In genomic region chr1:126432285-126432684, GRCm38 (mm10) we compare ENCODE assay signal across 16 mouse cellular contexts.
DNase-seq lines count a peak whose midpoint lies in the region; TF ChIP-seq lines count a peak whose summit lies in the region.
"Had no signal": no experiment of that assay in that cellular context is flagged by ENCODE, and none has a peak within 500 bp of the region (broad histone marks: within the 10 kb centered on the region; RNA-seq: fewer than 3 reads in every experiment).

No protein-coding gene starts in this region.

- DNase-seq in layer of hippocampus, adult 2 months (ENCODE audit: low spot score in 2 of 2) = no peak
- DNase-seq in layer of hippocampus, postnatal 10 days (ENCODE audit: low spot score in 2 of 2) = no peak
- DNase-seq in 416B (ENCODE audit: low read depth) = peak; percentile 6
- DNase-seq in yolk sac, embryonic 10.5 days (ENCODE audit: low spot score) = no peak
- DNase-seq in gastrocnemius, postnatal 10 days = no peak
- no peak for DNase-seq in adrenal gland, postnatal 25 days
- DNase-seq: thymus, adult 18-20 months had no signal

- H3K27ac ChIP-seq in layer of hippocampus, adult 2 months = no peak overlapping the region
- no peak overlapping the region for H3K27ac ChIP-seq in cortical plate, adult 2 months (ENCODE audit: insufficient read depth, low read length)
- H3K27ac ChIP-seq: heart, embryonic 10.5 days; hindbrain, embryonic 10.5 days; limb, embryonic 15.5 days; liver, embryonic 15.5 days had no signal

- H3K27me3 ChIP-seq in E14TG2a.4 (ENCODE audit: insufficient read depth, low read length) = no peaks in the 10 kb centered on the region
- H3K27me3 ChIP-seq: CH12.LX; limb, embryonic 15.5 days; liver, embryonic 15.5 days; megakaryocyte, embryonic 14.5 days had no signal

- no peaks in the 10 kb centered on the region for H3K9me3 ChIP-seq in E14TG2a.4 (ENCODE audit: low read length)
- H3K9me3 ChIP-seq: heart, embryonic 10.5 days; hindbrain, embryonic 10.5 days; limb, embryonic 15.5 days; liver, embryonic 15.5 days had no signal

- H3K4me3 ChIP-seq in layer of hippocampus, adult 2 months = no peak overlapping the region
- H3K4me3 ChIP-seq in E14TG2a.4 (replicated peaks; ENCODE audit: low read length) = no peak overlapping the region
- H3K4me3 ChIP-seq in cortical plate, adult 2 months (ENCODE audit: insufficient read depth, low read length) = no peak overlapping the region
- H3K4me3 ChIP-seq: erythroblast, embryonic 14.5 days; heart, embryonic 10.5 days; hindbrain, embryonic 10.5 days; limb, embryonic 15.5 days; liver, embryonic 15.5 days; megakaryocyte, embryonic 14.5 days had no signal

- TF ChIP-seq CTCF in layer of hippocampus, adult 2 months (conservative IDR thresholded peaks at IDR 0.05) = peak; percentile 49
- TF ChIP-seq CTCF in E14TG2a.4 (conservative IDR thresholded peaks at IDR 0.05; ENCODE audit: low read length) = peak; percentile 23
- 0 out of 2 replicates have a peak, but pooled peaks have one; percentile 8 for TF ChIP-seq CTCF in cortical plate, adult 2 months (IDR thresholded peaks at IDR 0.05; ENCODE audit: extremely low read depth, insufficient read depth, low read length)

- no peaks in the 10 kb centered on the region for H3K36me3 ChIP-seq in E14TG2a.4 (ENCODE audit: insufficient read depth, low read length)
- H3K36me3 ChIP-seq: heart, embryonic 10.5 days; limb, embryonic 15.5 days; liver, embryonic 15.5 days had no signal

- TF ChIP-seq POLR2A in cortical plate, adult 2 months (IDR thresholded peaks at IDR 0.05; ENCODE audit: extremely low read depth, insufficient read depth, low read length) = no peak

- no peaks in the 10 kb centered on the region for H3K4me1 ChIP-seq in E14TG2a.4 (replicated peaks; ENCODE audit: low read depth, low read length)
- H3K4me1 ChIP-seq in cortical plate, adult 2 months (ENCODE audit: control insufficient read depth, insufficient read depth, low read length) = no peaks in the 10 kb centered on the region
- H3K4me1 ChIP-seq: heart, embryonic 10.5 days; hindbrain, embryonic 10.5 days; liver, embryonic 15.5 days had no signal
